Mouse (Mus musculus): ENCODE measurements around the gene Hbq1a. TPM values are rescaled to one million over a fixed set of nuclear protein-coding genes. Genes with fewer than 3 reads are reported as not detected.

Hbq1a gene
- polyA plus RNA-seq, 1 experiment: not detected

GRCm38 (mm10) chr11:32265117-32265738 lies 34.6 kb upstream of the Hbq1a start:
- 91% methylated on average over 3 of the region's 3 CpGs for WGBS
- H3K4me1 ChIP-seq (ENCODE audit: control insufficient read depth, insufficient read depth, insufficient read length, low read length): peaks cover 3% of the 10 kb centered on the region; the same call in 1 of the 2 replicates
- TF ChIP-seq CTCF (IDR thresholded peaks at IDR 0.05; ENCODE audit: extremely low read depth, insufficient read length, insufficient replicate concordance, low read depth, low read length): no peak
- TF ChIP-seq POLR2A (IDR thresholded peaks at IDR 0.05; ENCODE audit: low read depth, low read length): no peak
- no peak overlapping the region for H3K27ac ChIP-seq (ENCODE audit: insufficient read depth, low read depth, low read length)
- no peak overlapping the region for H3K4me3 ChIP-seq (ENCODE audit: low read depth, low read length)
- peaks cover 6% of the 10 kb centered on the region; the same call in 1 of the 2 replicates for H3K36me3 ChIP-seq (ENCODE audit: control insufficient read depth, insufficient read depth, low read length)
- H3K27me3 ChIP-seq (ENCODE audit: control insufficient read depth, insufficient read depth, low read length): no peaks in the 10 kb centered on the region

- Histone ChIP-seq H3K27me3 (ENCODE audit: control insufficient read depth, insufficient read depth, low read length) (no peaks in the 10 kb centered on the region), H3K36me3 (ENCODE audit: control insufficient read depth, insufficient read depth, low read length) (0 out of 2 replicates have a peak, but pooled peaks cover 1% of the 10 kb centered on the region), H3K4me1 (ENCODE audit: control insufficient read depth, insufficient read depth, insufficient read length, low read length) (peaks cover 3% of the 10 kb centered on the region; the same call in 1 of the 2 replicates), H3K27ac (ENCODE audit: insufficient read depth, low read depth, low read length) (no peak overlapping the region), H3K4me3 (ENCODE audit: low read depth, low read length) (no peak overlapping the region)
- TF ChIP-seq CTCF (IDR thresholded peaks at IDR 0.05; ENCODE audit: extremely low read depth, insufficient read length, insufficient replicate concordance, low read depth, low read length) (no peak), POLR2A (IDR thresholded peaks at IDR 0.05; ENCODE audit: low read depth, low read length) (no peak)
- 95% methylated on average over 6 of the region's 6 CpGs for WGBS
Observed at GRCm38 (mm10) chr11:32266194-32266593, 33.7 kb upstream of the Hbq1a start.

GRCm38 (mm10) chr11:32266776-32267175 lies 33.1 kb upstream of the Hbq1a start:
- no peak overlapping the region for H3K27ac ChIP-seq (ENCODE audit: insufficient read depth, low read depth, low read length)
- 0 out of 2 replicates have a peak, but pooled peaks cover 1% of the 10 kb centered on the region for H3K36me3 ChIP-seq (ENCODE audit: control insufficient read depth, insufficient read depth, low read length)
- peak overlapping the region; percentile 94 for H3K4me3 ChIP-seq (ENCODE audit: low read depth, low read length)
- H3K27me3 ChIP-seq (ENCODE audit: control insufficient read depth, insufficient read depth, low read length): no peaks in the 10 kb centered on the region
- 15% methylated on average over 6 of the region's 6 CpGs for WGBS
- TF ChIP-seq POLR2A (IDR thresholded peaks at IDR 0.05; ENCODE audit: low read depth, low read length) (no peak), CTCF (IDR thresholded peaks at IDR 0.05; ENCODE audit: extremely low read depth, insufficient read length, insufficient replicate concordance, low read depth, low read length) (no peak)
- H3K4me1 ChIP-seq (ENCODE audit: control insufficient read depth, insufficient read depth, insufficient read length, low read length): peaks cover 3% of the 10 kb centered on the region; the same call in 1 of the 2 replicates

- peak within 1 kb of the TSS; percentile 70 for H3K27ac ChIP-seq (ENCODE audit: insufficient read depth, low read depth, low read length)
- under 1% methylated on average over 54 of the region's 54 CpGs for WGBS
- peak within 1 kb of the TSS; percentile 94 for H3K4me3 ChIP-seq (ENCODE audit: low read depth, low read length)
- 0 out of 2 replicates have a peak, but pooled peaks cover 1% of the 10 kb centered on the region for H3K36me3 ChIP-seq (ENCODE audit: control insufficient read depth, insufficient read depth, low read length)
- H3K4me1 ChIP-seq (ENCODE audit: control insufficient read depth, insufficient read depth, insufficient read length, low read length): peaks cover 3% of the 10 kb centered on the region; the same call in 1 of the 2 replicates
- no peaks in the 10 kb centered on the region for H3K27me3 ChIP-seq (ENCODE audit: control insufficient read depth, insufficient read depth, low read length)
- TF ChIP-seq CTCF (IDR thresholded peaks at IDR 0.05; ENCODE audit: extremely low read depth, insufficient read length, insufficient replicate concordance, low read depth, low read length): no peak
- peak; percentile 94 for TF ChIP-seq POLR2A (IDR thresholded peaks at IDR 0.05; ENCODE audit: low read depth, low read length)
Observed at GRCm38 (mm10) chr11:32267188-32267884, 32.5 kb upstream of the Hbq1a start, which contains the start of gene Nprl3. Nprl3 (minus strand) TSS chr11:32267707.

- WGBS: 29% methylated on average over 5 of the region's 5 CpGs
- Histone ChIP-seq H3K27ac (ENCODE audit: insufficient read depth, low read depth, low read length) (no peak overlapping the region), H3K4me3 (ENCODE audit: low read depth, low read length) (no peak overlapping the region), H3K4me1 (ENCODE audit: control insufficient read depth, insufficient read depth, insufficient read length, low read length) (peaks cover 3% of the 10 kb centered on the region; the same call in 1 of the 2 replicates), H3K36me3 (ENCODE audit: control insufficient read depth, insufficient read depth, low read length) (no peaks in the 10 kb centered on the region), H3K27me3 (ENCODE audit: control insufficient read depth, insufficient read depth, low read length) (no peaks in the 10 kb centered on the region)
- no peak for TF ChIP-seq POLR2A (IDR thresholded peaks at IDR 0.05; ENCODE audit: low read depth, low read length)
- TF ChIP-seq CTCF (IDR thresholded peaks at IDR 0.05; ENCODE audit: extremely low read depth, insufficient read length, insufficient replicate concordance, low read depth, low read length): no peak
Observed at GRCm38 (mm10) chr11:32267964-32268363, 31.9 kb upstream of the Hbq1a start.

- H3K27ac ChIP-seq (ENCODE audit: insufficient read depth, low read depth, low read length): no peak overlapping the region
- no peaks in the 10 kb centered on the region for H3K27me3 ChIP-seq (ENCODE audit: control insufficient read depth, insufficient read depth, low read length)
- H3K36me3 ChIP-seq (ENCODE audit: control insufficient read depth, insufficient read depth, low read length): no peaks in the 10 kb centered on the region
- TF ChIP-seq CTCF (IDR thresholded peaks at IDR 0.05; ENCODE audit: extremely low read depth, insufficient read length, insufficient replicate concordance, low read depth, low read length) (no peak), POLR2A (IDR thresholded peaks at IDR 0.05; ENCODE audit: low read depth, low read length) (no peak)
- no peak overlapping the region for H3K4me3 ChIP-seq (ENCODE audit: low read depth, low read length)
- peaks cover 3% of the 10 kb centered on the region; the same call in 1 of the 2 replicates for H3K4me1 ChIP-seq (ENCODE audit: control insufficient read depth, insufficient read depth, insufficient read length, low read length)
- 62% methylated on average over 5 of the region's 5 CpGs for WGBS
Observed at GRCm38 (mm10) chr11:32268952-32269351, 30.9 kb upstream of the Hbq1a start.

- peaks cover 3% of the 10 kb centered on the region; the same call in 1 of the 2 replicates for H3K4me1 ChIP-seq (ENCODE audit: control insufficient read depth, insufficient read depth, insufficient read length, low read length)
- H3K36me3 ChIP-seq (ENCODE audit: control insufficient read depth, insufficient read depth, low read length): no peaks in the 10 kb centered on the region
- H3K27me3 ChIP-seq (ENCODE audit: control insufficient read depth, insufficient read depth, low read length): no peaks in the 10 kb centered on the region
- H3K4me3 ChIP-seq (ENCODE audit: low read depth, low read length): no peak overlapping the region
- 44% methylated on average over 4 of the region's 4 CpGs for WGBS
- no peak overlapping the region for H3K27ac ChIP-seq (ENCODE audit: insufficient read depth, low read depth, low read length)
- TF ChIP-seq POLR2A (IDR thresholded peaks at IDR 0.05; ENCODE audit: low read depth, low read length): no peak
Observed at GRCm38 (mm10) chr11:32271178-32271577, 28.7 kb upstream of the Hbq1a start.
